Mouse (Mus musculus) right cerebral cortex, postnatal 25 days (tissue): Measurements from ENCODE around the gene Ppfibp1.

ENCODE experiments used
- DNase-seq: peaks from one replicate; pipeline ENCODE4 v3.0.0; 2022

The Ppfibp1 gene

GRCm38 (mm10) chr6:147053785-147054646 lies 165.7 kb downstream of the Ppfibp1 start:
- DNase-seq, result no peak

GRCm38 (mm10) chr6:147055374-147055977 lies 167.2 kb downstream of the Ppfibp1 start:
- DNase-seq, result no peak

GRCm38 (mm10) chr6:147059326-147059725 lies 171.0 kb downstream of the Ppfibp1 start:
- no peak for DNase-seq

GRCm38 (mm10) chr6:147061630-147062029 lies 173.3 kb downstream of the Ppfibp1 start:
- DNase-seq, result no peak

- no peak for DNase-seq
Observed at GRCm38 (mm10) chr6:147062034-147062433, 173.7 kb downstream of the Ppfibp1 start.

GRCm38 (mm10) chr6:147062694-147063093 lies 174.4 kb downstream of the Ppfibp1 start:
- DNase-seq, result no peak

- DNase-seq, result no peak
Observed at GRCm38 (mm10) chr6:147064226-147064943, 176.1 kb downstream of the Ppfibp1 start.

GRCm38 (mm10) chr6:147064944-147065261 lies 176.6 kb downstream of the Ppfibp1 start:
- DNase-seq, result no peak

GRCm38 (mm10) chr6:147075808-147076387 lies 187.6 kb downstream of the Ppfibp1 start:
- DNase-seq, result no peak

- no peak for DNase-seq
Observed at GRCm38 (mm10) chr6:147076878-147077277, 188.6 kb downstream of the Ppfibp1 start.

GRCm38 (mm10) chr6:147079919-147080318 lies 191.6 kb downstream of the Ppfibp1 start:
- DNase-seq, result no peak
